Mouse (Mus musculus): ENCODE data around the gene Rab3b. TPM values are rescaled to one million over a fixed set of nuclear protein-coding genes. Genes with fewer than 3 reads are reported as not detected.

Gene Rab3b
- polyA plus RNA-seq, 1 experiment from 2014 or later = 2.1 TPM

GRCm38 (mm10) chr4:108960619-108961460 is 82.0 kb downstream of the Rab3b start:
- H3K36me3 ChIP-seq (replicated peaks) = no peaks in the 10 kb centered on the region
- peak overlapping the region; percentile 62 for H3K4me2 ChIP-seq
- H3K4me1 ChIP-seq (replicated peaks) = peaks cover 31% of the 10 kb centered on the region
- 27% methylated on average over 4 of the region's 4 CpGs for WGBS (ENCODE audit: insufficient replicate concordance)
- no peaks in the 10 kb centered on the region for H3K9me3 ChIP-seq (replicated peaks)
- H3K4me3 ChIP-seq (replicated peaks) = peak overlapping the region; percentile 30
- H3K27me3 ChIP-seq = no peaks in the 10 kb centered on the region
- H3K27ac ChIP-seq (replicated peaks) = peak overlapping the region; percentile 88
- H3K9ac ChIP-seq = no peak overlapping the region
- peak; percentile 96 for ATAC-seq (ENCODE audit: insufficient read depth)

- H3K4me2 ChIP-seq = no peak overlapping the region
- no peaks in the 10 kb centered on the region for H3K27me3 ChIP-seq
- no peak overlapping the region for H3K9ac ChIP-seq
- H3K36me3 ChIP-seq (replicated peaks) = no peaks in the 10 kb centered on the region
- H3K27ac ChIP-seq (replicated peaks) = 0 out of 2 replicates have a peak overlapping the region, but pooled peaks have one; percentile 29
- peaks cover 31% of the 10 kb centered on the region for H3K4me1 ChIP-seq (replicated peaks)
- WGBS (ENCODE audit: insufficient replicate concordance) = 81% methylated on average over 6 of the region's 6 CpGs
- H3K9me3 ChIP-seq (replicated peaks) = no peaks in the 10 kb centered on the region
- no peak for ATAC-seq (ENCODE audit: insufficient read depth)
- H3K4me3 ChIP-seq (replicated peaks) = no peak overlapping the region
Observed at GRCm38 (mm10) chr4:108963017-108963416, 84.2 kb downstream of the Rab3b start.

GRCm38 (mm10) chr4:108969517-108969916 is 90.7 kb downstream of the Rab3b start:
- ATAC-seq (ENCODE audit: insufficient read depth) = peak; percentile 49; the same call in 1 of the 2 replicates
- Histone ChIP-seq H3K36me3 (replicated peaks) (no peaks in the 10 kb centered on the region), H3K4me2 (no peak overlapping the region), H3K4me3 (replicated peaks) (no peak overlapping the region), H3K9ac (no peak overlapping the region), H3K4me1 (replicated peaks) (peaks cover 9% of the 10 kb centered on the region), H3K27me3 (no peaks in the 10 kb centered on the region; the same call in none of the 2 replicates), H3K9me3 (replicated peaks) (no peaks in the 10 kb centered on the region), H3K27ac (replicated peaks) (no peak overlapping the region)
- 13% methylated on average over 3 of the region's 3 CpGs for WGBS (ENCODE audit: insufficient replicate concordance)

GRCm38 (mm10) chr4:108971054-108971453 is 92.2 kb downstream of the Rab3b start:
- Histone ChIP-seq H3K27ac (replicated peaks) (no peak overlapping the region), H3K4me2 (no peak overlapping the region), H3K9ac (no peak overlapping the region), H3K4me1 (replicated peaks) (peaks cover 9% of the 10 kb centered on the region), H3K27me3 (no peaks in the 10 kb centered on the region; the same call in none of the 2 replicates), H3K36me3 (replicated peaks) (no peaks in the 10 kb centered on the region), H3K4me3 (replicated peaks) (no peak overlapping the region), H3K9me3 (replicated peaks) (no peaks in the 10 kb centered on the region)
- WGBS (ENCODE audit: insufficient replicate concordance) = 62% methylated on average over 5 of the region's 5 CpGs
- ATAC-seq (ENCODE audit: insufficient read depth) = no peak

- no peak overlapping the region for H3K4me3 ChIP-seq (replicated peaks)
- H3K9me3 ChIP-seq (replicated peaks) = no peaks in the 10 kb centered on the region
- peaks cover under 1% of the 10 kb centered on the region; the same call in 1 of the 2 replicates for H3K4me1 ChIP-seq (replicated peaks)
- H3K36me3 ChIP-seq (replicated peaks) = no peaks in the 10 kb centered on the region
- ATAC-seq (ENCODE audit: insufficient read depth) = no peak
- H3K27me3 ChIP-seq = peaks cover 13% of the 10 kb centered on the region
- no peak overlapping the region for H3K27ac ChIP-seq (replicated peaks)
- 35% methylated on average over 6 of the region's 6 CpGs for WGBS (ENCODE audit: insufficient replicate concordance)
- H3K4me2 ChIP-seq = no peak overlapping the region
- no peak overlapping the region for H3K9ac ChIP-seq
Observed at GRCm38 (mm10) chr4:108976458-108977071, 97.7 kb downstream of the Rab3b start.

GRCm38 (mm10) chr4:108986833-108987472 is 108.1 kb downstream of the Rab3b start:
- Histone ChIP-seq H3K4me2 (no peak overlapping the region), H3K27me3 (peaks cover 4% of the 10 kb centered on the region), H3K4me1 (replicated peaks) (peaks cover 22% of the 10 kb centered on the region), H3K27ac (replicated peaks) (no peak overlapping the region), H3K36me3 (replicated peaks) (no peaks in the 10 kb centered on the region), H3K4me3 (replicated peaks) (no peak overlapping the region), H3K9me3 (replicated peaks) (no peaks in the 10 kb centered on the region), H3K9ac (no peak overlapping the region)
- no peak for ATAC-seq (ENCODE audit: insufficient read depth)
- WGBS (ENCODE audit: insufficient replicate concordance) = 62% methylated on average over 1 of the region's 1 CpGs

GRCm38 (mm10) chr4:108987473-108987842 is 108.6 kb downstream of the Rab3b start:
- H3K9ac ChIP-seq = no peak overlapping the region
- H3K9me3 ChIP-seq (replicated peaks) = no peaks in the 10 kb centered on the region
- H3K36me3 ChIP-seq (replicated peaks) = no peaks in the 10 kb centered on the region
- no peak for ATAC-seq (ENCODE audit: insufficient read depth)
- no peak overlapping the region for H3K4me3 ChIP-seq (replicated peaks)
- H3K4me2 ChIP-seq = no peak overlapping the region
- peaks cover 22% of the 10 kb centered on the region for H3K4me1 ChIP-seq (replicated peaks)
- no peak overlapping the region for H3K27ac ChIP-seq (replicated peaks)
- 65% methylated on average over 4 of the region's 4 CpGs for WGBS (ENCODE audit: insufficient replicate concordance)
- peaks cover 4% of the 10 kb centered on the region for H3K27me3 ChIP-seq

GRCm38 (mm10) chr4:108989430-108989829 is 110.6 kb downstream of the Rab3b start:
- no peak for ATAC-seq (ENCODE audit: insufficient read depth)
- 67% methylated on average over 2 of the region's 2 CpGs for WGBS (ENCODE audit: insufficient replicate concordance)
- no peaks in the 10 kb centered on the region for H3K9me3 ChIP-seq (replicated peaks)
- no peak overlapping the region for H3K9ac ChIP-seq
- H3K27me3 ChIP-seq = no peaks in the 10 kb centered on the region
- peaks cover 22% of the 10 kb centered on the region for H3K4me1 ChIP-seq (replicated peaks)
- H3K4me3 ChIP-seq (replicated peaks) = no peak overlapping the region
- H3K4me2 ChIP-seq = no peak overlapping the region
- H3K27ac ChIP-seq (replicated peaks) = peak overlapping the region; percentile 69
- no peaks in the 10 kb centered on the region for H3K36me3 ChIP-seq (replicated peaks)

- Histone ChIP-seq H3K4me2 (peak overlapping the region; percentile 51), H3K36me3 (replicated peaks) (no peaks in the 10 kb centered on the region), H3K4me3 (replicated peaks) (no peak overlapping the region), H3K27ac (replicated peaks) (peak overlapping the region; percentile 69), H3K9ac (peak overlapping the region; percentile 28; the same call in 1 of the 2 replicates), H3K4me1 (replicated peaks) (peaks cover 22% of the 10 kb centered on the region), H3K9me3 (replicated peaks) (no peaks in the 10 kb centered on the region), H3K27me3 (no peaks in the 10 kb centered on the region)
- peak; percentile 96 for ATAC-seq (ENCODE audit: insufficient read depth)
Observed at GRCm38 (mm10) chr4:108990032-108990431, 111.2 kb downstream of the Rab3b start.

GRCm38 (mm10) chr4:108990571-108990970 is 111.7 kb downstream of the Rab3b start:
- peak overlapping the region; percentile 28; the same call in 1 of the 2 replicates for H3K9ac ChIP-seq
- H3K4me3 ChIP-seq (replicated peaks) = no peak overlapping the region
- ATAC-seq (ENCODE audit: insufficient read depth) = peak; percentile 35
- peak overlapping the region; percentile 51 for H3K4me2 ChIP-seq
- peaks cover 22% of the 10 kb centered on the region for H3K4me1 ChIP-seq (replicated peaks)
- H3K27ac ChIP-seq (replicated peaks) = peak overlapping the region; percentile 58
- 78% methylated on average over 6 of the region's 6 CpGs for WGBS (ENCODE audit: insufficient replicate concordance)
- H3K27me3 ChIP-seq = 0 out of 2 replicates have a peak, but pooled peaks cover 2% of the 10 kb centered on the region
- H3K36me3 ChIP-seq (replicated peaks) = no peaks in the 10 kb centered on the region
- no peaks in the 10 kb centered on the region for H3K9me3 ChIP-seq (replicated peaks)

GRCm38 (mm10) chr4:108991811-108992210 is 112.9 kb downstream of the Rab3b start:
- Histone ChIP-seq H3K9me3 (replicated peaks) (no peaks in the 10 kb centered on the region), H3K27ac (replicated peaks) (no peak overlapping the region), H3K9ac (no peak overlapping the region), H3K4me1 (replicated peaks) (peaks cover 22% of the 10 kb centered on the region), H3K27me3 (0 out of 2 replicates have a peak, but pooled peaks cover 2% of the 10 kb centered on the region), H3K4me3 (replicated peaks) (no peak overlapping the region), H3K4me2 (no peak overlapping the region), H3K36me3 (replicated peaks) (no peaks in the 10 kb centered on the region)
- ATAC-seq (ENCODE audit: insufficient read depth) = no peak

Measured in liver, embryonic 15.5 days (tissue).